Mouse (Mus musculus): Measurements from ENCODE around the gene Atg7. TPM values are rescaled to one million over a fixed set of nuclear protein-coding genes. Genes with fewer than 3 reads are reported as not detected.

Gene Atg7
- polyA plus RNA-seq, 1 experiment from 2014 or later, result 19.0 TPM

DNA sequence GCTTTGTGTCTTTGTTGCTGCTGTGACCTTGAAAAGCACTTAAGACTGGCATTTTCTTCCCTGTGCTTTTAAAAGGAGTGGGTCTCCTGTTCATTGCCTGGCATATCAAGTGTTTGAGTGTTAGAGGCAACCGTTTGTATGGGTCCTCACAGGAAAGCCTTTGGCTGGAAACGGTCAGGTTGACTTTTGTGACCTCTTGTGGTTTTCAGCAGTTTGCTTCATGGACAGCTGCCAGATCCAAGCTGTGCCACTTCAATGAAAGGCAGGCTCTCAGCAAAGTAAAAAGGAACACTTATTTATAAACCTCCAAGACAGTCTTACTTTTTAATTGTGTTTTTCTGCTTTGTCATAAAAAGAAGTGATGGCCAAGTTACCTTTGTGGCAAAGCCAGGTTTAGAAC, 47.8 kb downstream of the Atg7 start:
- Histone ChIP-seq H3K27ac (no peak overlapping the region), H3K4me1 (0 out of 2 replicates have a peak, but pooled peaks cover 6% of the 10 kb centered on the region), H3K36me3 (no peaks in the 10 kb centered on the region), H3K9ac (no peak overlapping the region), H3K9me3 (replicated peaks) (no peaks in the 10 kb centered on the region), H3K4me2 (replicated peaks) (no peak overlapping the region), H3K4me3 (no peak overlapping the region), H3K27me3 (no peaks in the 10 kb centered on the region)
- WGBS, result 41% methylated on average over 2 of the region's 2 CpGs
- no peak for ATAC-seq (ENCODE audit: low FRiP score)

GRCm38 (mm10) chr6:114691530-114691929, 48.6 kb downstream of the Atg7 start:
- 0 out of 2 replicates have a peak, but pooled peaks cover 6% of the 10 kb centered on the region for H3K4me1 ChIP-seq
- H3K4me2 ChIP-seq (replicated peaks), result no peak overlapping the region
- H3K9me3 ChIP-seq (replicated peaks), result no peaks in the 10 kb centered on the region
- no peak overlapping the region for H3K27ac ChIP-seq
- no peak overlapping the region for H3K4me3 ChIP-seq
- no peaks in the 10 kb centered on the region for H3K27me3 ChIP-seq
- no peak overlapping the region for H3K9ac ChIP-seq
- ATAC-seq (ENCODE audit: low FRiP score), result no peak
- H3K36me3 ChIP-seq, result no peaks in the 10 kb centered on the region
- WGBS, result 83% methylated on average over 6 of the region's 6 CpGs

DNA sequence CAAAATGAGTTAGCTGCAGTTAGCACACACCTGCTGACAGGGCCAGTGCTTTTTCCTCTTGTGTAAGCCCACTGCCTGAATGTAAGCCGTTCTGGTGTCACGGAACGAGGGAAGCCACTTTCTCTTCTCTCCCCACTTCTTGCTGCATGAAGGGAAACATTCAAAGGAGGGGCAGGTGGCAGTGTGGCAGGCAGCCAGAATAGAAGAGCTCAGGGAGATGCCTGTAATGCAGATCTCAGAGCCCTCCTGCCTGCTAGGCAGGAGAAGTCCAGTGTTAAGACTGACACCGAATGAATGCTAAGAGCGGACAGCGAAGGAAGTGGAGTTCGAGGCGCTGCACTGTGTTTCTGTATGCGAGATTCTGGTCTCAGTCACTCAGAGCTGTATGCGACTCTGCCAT, 49.8 kb downstream of the Atg7 start:
- no peak overlapping the region for H3K27ac ChIP-seq
- H3K9ac ChIP-seq, result no peak overlapping the region
- H3K4me2 ChIP-seq (replicated peaks), result no peak overlapping the region
- WGBS, result 87% methylated on average over 10 of the region's 10 CpGs
- no peaks in the 10 kb centered on the region for H3K36me3 ChIP-seq
- no peak for ATAC-seq (ENCODE audit: low FRiP score)
- no peak overlapping the region for H3K4me3 ChIP-seq
- no peaks in the 10 kb centered on the region for H3K9me3 ChIP-seq (replicated peaks)
- H3K4me1 ChIP-seq, result 0 out of 2 replicates have a peak, but pooled peaks cover 7% of the 10 kb centered on the region
- H3K27me3 ChIP-seq, result no peaks in the 10 kb centered on the region

DNA sequence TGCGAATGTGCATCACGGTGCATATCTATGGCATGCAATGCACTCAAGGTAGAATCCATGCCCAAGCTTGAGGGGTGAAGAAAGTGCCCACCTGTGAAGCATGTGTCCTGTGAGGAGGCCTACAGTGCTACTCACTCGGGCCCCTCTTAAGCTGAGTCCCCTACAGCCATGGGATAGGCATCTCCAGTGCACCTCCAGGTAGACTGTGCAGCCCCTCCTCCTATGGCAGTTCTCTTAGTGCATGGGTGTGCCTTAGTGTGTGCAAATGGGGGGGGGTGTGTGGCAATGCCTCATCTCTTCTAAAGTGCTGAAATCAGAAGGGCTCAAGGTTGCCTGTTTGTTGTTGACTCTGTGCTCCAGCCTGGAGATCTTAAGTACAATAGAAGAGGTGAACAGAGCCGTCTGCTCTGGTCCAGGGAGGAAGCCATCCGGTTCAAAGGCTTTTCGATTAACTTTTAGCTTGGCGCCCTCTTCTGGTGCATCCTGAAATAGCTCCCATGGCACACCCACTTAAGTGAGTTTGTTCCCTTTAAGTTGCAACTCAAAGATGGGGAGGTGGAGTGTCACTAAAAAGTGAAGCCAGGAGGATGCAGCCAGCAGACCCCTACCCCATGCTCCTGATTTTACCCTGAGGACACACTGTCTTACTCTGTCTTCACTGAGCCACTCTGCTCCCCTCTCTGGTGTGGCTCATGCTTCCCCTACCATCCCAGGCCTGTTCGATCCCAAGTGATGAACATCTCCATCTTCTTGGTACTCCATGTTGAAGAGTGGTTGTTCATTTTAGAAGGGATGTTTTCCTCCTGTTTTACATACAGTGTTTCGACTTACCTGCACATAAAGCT, 55.0 kb downstream of the Atg7 start:
- Histone ChIP-seq H3K4me1 (0 out of 2 replicates have a peak, but pooled peaks cover 2% of the 10 kb centered on the region), H3K9ac (no peak overlapping the region), H3K4me3 (no peak overlapping the region), H3K9me3 (replicated peaks) (no peaks in the 10 kb centered on the region), H3K4me2 (replicated peaks) (no peak overlapping the region), H3K27me3 (no peaks in the 10 kb centered on the region), H3K27ac (no peak overlapping the region), H3K36me3 (0 out of 2 replicates have a peak, but pooled peaks cover 3% of the 10 kb centered on the region)
- peak; percentile 69 for ATAC-seq (ENCODE audit: low FRiP score)
- 48% methylated on average over 9 of the region's 9 CpGs for WGBS

DNA sequence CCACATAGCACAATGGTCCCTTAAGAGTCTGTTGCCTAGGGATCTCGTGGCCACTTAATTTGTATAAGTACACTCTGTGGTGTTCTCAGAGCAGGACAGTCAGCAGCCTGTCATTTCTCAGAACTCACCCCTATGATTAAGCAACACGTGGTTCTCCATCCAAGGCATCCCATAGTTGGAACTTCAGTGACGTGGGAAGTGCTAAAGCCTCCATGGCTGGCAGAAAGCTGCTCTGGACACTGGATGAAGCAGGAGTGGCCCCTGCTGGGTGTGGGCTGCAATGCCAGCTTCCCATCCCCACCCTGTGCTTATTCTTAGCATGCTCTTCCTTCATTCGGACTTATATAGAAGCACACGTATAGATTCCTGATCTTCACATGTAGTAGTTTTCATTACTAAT, 55.7 kb downstream of the Atg7 start:
- WGBS, result 66% methylated on average over 5 of the region's 5 CpGs
- Histone ChIP-seq H3K27me3 (no peaks in the 10 kb centered on the region), H3K36me3 (0 out of 2 replicates have a peak, but pooled peaks cover 3% of the 10 kb centered on the region), H3K4me2 (replicated peaks) (no peak overlapping the region), H3K4me1 (0 out of 2 replicates have a peak, but pooled peaks cover 2% of the 10 kb centered on the region), H3K9ac (no peak overlapping the region), H3K4me3 (no peak overlapping the region), H3K27ac (no peak overlapping the region), H3K9me3 (replicated peaks) (no peaks in the 10 kb centered on the region)
- no peak for ATAC-seq (ENCODE audit: low FRiP score)

DNA sequence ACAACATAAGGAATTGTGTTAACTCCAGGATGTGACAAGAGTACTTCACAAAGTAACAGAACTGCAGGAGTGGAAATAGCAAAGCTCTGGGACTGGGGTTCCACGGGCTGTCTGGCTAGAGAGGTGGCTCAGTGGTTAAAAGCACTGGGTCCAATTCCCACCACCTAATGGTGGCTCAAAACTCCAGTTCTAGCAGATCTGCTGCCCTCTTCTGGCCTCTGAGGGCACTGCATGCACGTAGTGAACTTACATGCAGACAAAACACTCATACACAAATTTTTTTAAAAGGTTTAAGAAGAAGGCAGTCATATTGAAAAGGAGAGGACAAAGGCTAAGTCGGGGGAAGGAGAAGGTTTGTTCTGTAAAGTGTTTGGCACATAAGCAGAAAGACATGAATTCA, 57.8 kb downstream of the Atg7 start:
- Histone ChIP-seq H3K27me3 (no peaks in the 10 kb centered on the region), H3K27ac (no peak overlapping the region), H3K9ac (no peak overlapping the region), H3K36me3 (peaks cover 3% of the 10 kb centered on the region; the same call in 1 of the 2 replicates), H3K4me3 (no peak overlapping the region), H3K4me2 (replicated peaks) (no peak overlapping the region), H3K9me3 (replicated peaks) (no peaks in the 10 kb centered on the region), H3K4me1 (0 out of 2 replicates have a peak, but pooled peaks cover 2% of the 10 kb centered on the region)
- 76% methylated on average over 3 of the region's 3 CpGs for WGBS
- no peak for ATAC-seq (ENCODE audit: low FRiP score)

GRCm38 (mm10) chr6:114707032-114707431, 64.1 kb downstream of the Atg7 start:
- H3K9ac ChIP-seq, result no peak overlapping the region
- no peak overlapping the region for H3K4me3 ChIP-seq
- no peak overlapping the region for H3K27ac ChIP-seq
- no peak overlapping the region for H3K4me2 ChIP-seq (replicated peaks)
- no peaks in the 10 kb centered on the region for H3K9me3 ChIP-seq (replicated peaks)
- no peaks in the 10 kb centered on the region; the same call in 1 of the 2 replicates for H3K36me3 ChIP-seq
- WGBS, result 81% methylated on average over 3 of the region's 3 CpGs
- peaks cover 3% of the 10 kb centered on the region; the same call in 1 of the 2 replicates for H3K4me1 ChIP-seq
- H3K27me3 ChIP-seq, result no peaks in the 10 kb centered on the region
- no peak for ATAC-seq (ENCODE audit: low FRiP score)

- no peak overlapping the region for H3K9ac ChIP-seq
- WGBS, result 75% methylated on average over 4 of the region's 4 CpGs
- no peak for ATAC-seq (ENCODE audit: low FRiP score)
- no peak overlapping the region for H3K4me2 ChIP-seq (replicated peaks)
- H3K4me1 ChIP-seq, result peaks cover 21% of the 10 kb centered on the region
- H3K27me3 ChIP-seq, result no peaks in the 10 kb centered on the region
- no peak overlapping the region for H3K4me3 ChIP-seq
- H3K36me3 ChIP-seq, result no peaks in the 10 kb centered on the region
- H3K9me3 ChIP-seq (replicated peaks), result no peaks in the 10 kb centered on the region
- H3K27ac ChIP-seq, result no peak overlapping the region
Observed at GRCm38 (mm10) chr6:114712242-114713050, 69.5 kb downstream of the Atg7 start.

- Histone ChIP-seq H3K36me3 (no peaks in the 10 kb centered on the region), H3K4me2 (replicated peaks) (no peak overlapping the region), H3K9me3 (replicated peaks) (no peaks in the 10 kb centered on the region), H3K9ac (no peak overlapping the region), H3K27ac (no peak overlapping the region), H3K4me3 (no peak overlapping the region), H3K4me1 (peaks cover 18% of the 10 kb centered on the region), H3K27me3 (no peaks in the 10 kb centered on the region)
- no peak for ATAC-seq (ENCODE audit: low FRiP score)
- 84% methylated on average over 3 of the region's 3 CpGs for WGBS
Observed at GRCm38 (mm10) chr6:114713538-114713937, 70.6 kb downstream of the Atg7 start.

- Histone ChIP-seq H3K27me3 (no peaks in the 10 kb centered on the region), H3K4me2 (replicated peaks) (no peak overlapping the region), H3K27ac (0 out of 2 replicates have a peak overlapping the region, but pooled peaks have one; percentile 30), H3K4me3 (no peak overlapping the region), H3K9ac (no peak overlapping the region), H3K4me1 (peaks cover 18% of the 10 kb centered on the region), H3K9me3 (replicated peaks) (no peaks in the 10 kb centered on the region), H3K36me3 (no peaks in the 10 kb centered on the region)
- ATAC-seq (ENCODE audit: low FRiP score), result no peak
- 32% methylated on average over 5 of the region's 5 CpGs for WGBS
Observed at GRCm38 (mm10) chr6:114714654-114715053, 71.8 kb downstream of the Atg7 start.

DNA sequence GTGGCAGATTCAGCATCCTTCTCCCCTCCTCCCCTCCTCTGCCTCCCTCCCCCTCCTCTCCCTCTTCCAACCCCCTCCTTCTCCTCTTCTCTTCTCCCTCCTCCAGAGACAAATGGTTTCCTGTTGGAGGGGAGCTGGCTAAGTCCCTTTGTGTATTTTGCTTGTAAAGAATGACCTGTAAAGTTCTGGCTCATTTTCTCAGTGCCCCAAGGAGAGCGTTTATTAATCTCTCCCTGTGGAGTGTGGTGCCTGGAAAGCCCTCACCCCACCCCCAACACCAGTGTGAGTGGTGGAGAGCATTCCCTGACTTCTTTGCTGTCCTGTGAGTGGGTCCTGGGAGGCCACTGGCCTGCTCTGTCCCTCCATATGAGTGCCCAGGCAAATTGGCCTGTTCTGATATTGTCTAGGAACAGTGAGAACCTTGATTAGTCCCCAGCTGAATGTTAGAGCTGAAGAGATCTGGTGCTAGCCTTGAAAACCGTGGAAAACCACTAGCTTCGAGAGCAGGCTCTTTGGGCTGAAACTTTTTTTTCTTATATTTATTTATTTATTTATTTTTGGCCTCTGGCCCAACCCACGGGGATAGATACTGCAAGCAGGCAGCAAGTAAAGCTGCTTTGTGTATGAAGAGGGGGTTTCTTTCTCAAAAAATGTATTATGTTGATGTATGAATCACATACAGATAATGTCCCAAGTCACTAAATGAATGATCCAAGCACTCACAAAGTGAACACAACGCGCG, 72.6 kb downstream of the Atg7 start:
- WGBS, result 64% methylated on average over 7 of the region's 7 CpGs
- ATAC-seq (ENCODE audit: low FRiP score), result 0 out of 2 replicates have a peak, but pooled peaks have one; percentile 8
- Histone ChIP-seq H3K4me2 (replicated peaks) (no peak overlapping the region), H3K27me3 (no peaks in the 10 kb centered on the region), H3K36me3 (no peaks in the 10 kb centered on the region), H3K4me3 (no peak overlapping the region), H3K9ac (no peak overlapping the region), H3K27ac (peak overlapping the region; percentile 53; the same call in 1 of the 2 replicates), H3K4me1 (peaks cover 18% of the 10 kb centered on the region), H3K9me3 (replicated peaks) (no peaks in the 10 kb centered on the region)

DNA sequence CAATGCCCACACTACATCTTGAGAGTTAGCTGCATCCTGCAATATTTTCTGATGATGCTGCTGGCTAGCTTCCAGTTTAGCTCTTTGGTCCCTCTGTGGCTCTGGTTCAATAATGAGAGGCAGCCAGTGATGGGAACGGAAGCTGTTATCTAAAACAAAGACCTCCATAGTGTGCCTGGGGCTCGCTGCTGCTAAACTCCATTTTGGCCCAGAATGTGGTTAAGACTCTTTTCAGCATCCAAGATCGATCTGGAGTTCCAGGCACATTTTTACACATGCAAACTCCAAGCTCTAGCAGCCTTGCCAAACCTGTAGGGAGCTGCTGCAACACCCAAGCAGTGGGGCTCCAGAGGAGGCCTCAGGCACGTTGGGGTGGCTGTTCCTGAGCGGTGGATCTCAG, 76.2 kb downstream of the Atg7 start:
- no peaks in the 10 kb centered on the region for H3K27me3 ChIP-seq
- H3K36me3 ChIP-seq, result no peaks in the 10 kb centered on the region
- WGBS, result 65% methylated on average over 5 of the region's 5 CpGs
- no peak overlapping the region for H3K9ac ChIP-seq
- no peak for ATAC-seq (ENCODE audit: low FRiP score)
- no peak overlapping the region for H3K4me3 ChIP-seq
- H3K4me2 ChIP-seq (replicated peaks), result no peak overlapping the region
- H3K9me3 ChIP-seq (replicated peaks), result no peaks in the 10 kb centered on the region
- 0 out of 2 replicates have a peak overlapping the region, but pooled peaks have one; percentile 35 for H3K27ac ChIP-seq
- peaks cover 17% of the 10 kb centered on the region for H3K4me1 ChIP-seq

All from hindbrain, embryonic 12.5 days (tissue).